Comparison of ENCODE assay signal across 17 mouse cellular contexts in the genomic region with DNA sequence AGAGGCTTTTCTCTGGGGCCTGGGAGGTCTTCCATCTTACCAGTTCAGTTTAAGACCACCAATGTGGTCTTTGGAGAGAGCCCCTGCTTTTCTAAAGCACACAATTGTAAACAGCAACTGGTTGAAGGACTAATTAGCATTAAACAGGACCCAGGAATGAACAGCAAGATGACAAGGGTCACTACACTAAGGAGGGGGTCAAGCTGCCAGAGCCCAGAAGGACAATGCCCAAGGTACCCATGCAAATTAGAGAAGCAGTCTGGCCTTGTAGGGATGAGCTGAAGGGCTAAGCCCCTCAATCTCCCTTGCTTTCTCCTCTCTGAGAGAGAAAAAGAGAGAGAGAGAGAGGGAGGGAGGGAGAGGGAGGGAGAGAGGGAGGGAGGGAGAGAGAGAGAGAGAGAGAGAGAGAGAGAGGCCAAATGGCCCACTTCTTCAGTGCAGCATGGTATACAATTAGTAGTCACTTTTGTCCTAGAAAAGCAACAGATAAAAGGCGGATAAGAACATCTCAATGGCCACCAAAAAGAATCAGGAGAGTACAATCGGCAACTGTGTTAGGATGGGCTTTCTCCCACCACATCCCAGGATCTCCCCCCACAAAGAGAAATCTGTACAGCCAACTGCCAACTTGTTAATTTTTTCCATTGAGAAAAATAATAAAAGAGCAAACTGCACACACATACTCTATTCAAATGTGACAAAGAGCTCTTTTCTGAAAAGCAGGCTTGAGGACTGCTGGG.
DNase-seq lines count a peak whose midpoint lies in the region; ATAC-seq and TF ChIP-seq lines count a peak whose summit lies in the region.
"Had no signal": no experiment of that assay in that cellular context is flagged by ENCODE, and none has a peak within 500 bp of the region (broad histone marks: within the 10 kb centered on the region; RNA-seq: fewer than 3 reads in every experiment).

No protein-coding gene starts in this region.

- peak; percentile 88 for ATAC-seq in forebrain, embryonic 12.5 days (ENCODE audit: low FRiP score)
- ATAC-seq in hindbrain, embryonic 14.5 days (ENCODE audit: low FRiP score): peak; percentile 44; the same call in 1 of the 2 replicates
- peak; percentile 74; the same call in 1 of the 2 replicates for ATAC-seq in midbrain, postnatal 0 days (ENCODE audit: low FRiP score)
- no peak for ATAC-seq in activated CD4-positive, CD25-positive, alpha-beta regulatory T cell, adult 4 months
- ATAC-seq: inflammation-experienced regulatory T-cells, adult 6 months; Patski had no signal

- TF ChIP-seq CTCF in layer of hippocampus, adult 2 months (conservative IDR thresholded peaks at IDR 0.05): no peak
- TF ChIP-seq CTCF in midbrain, postnatal 0 days (IDR thresholded peaks at IDR 0.05): no peak
- TF ChIP-seq CTCF in kidney, adult 2 months (conservative IDR thresholded peaks at IDR 0.05; ENCODE audit: insufficient read depth, insufficient read length, low read depth, low read length): no peak

- no peak for DNase-seq in layer of hippocampus, adult 2 months (ENCODE audit: low spot score in 2 of 2)
- DNase-seq in layer of hippocampus, postnatal 25 days (ENCODE audit: extremely low spot score in 1 of 2, low spot score in 1 of 2): no peak
- no peak for DNase-seq in hindbrain, embryonic 14.5 days (ENCODE audit: low spot score)
- DNase-seq in midbrain, postnatal 0 days (ENCODE audit: low spot score): no peak
- DNase-seq in kidney, adult 2 months: no peak
- DNase-seq in urinary bladder, adult 2 months (ENCODE audit: low spot score): no peak
- DNase-seq: cerebellum, adult 9-11 months; heart, adult 11 months; right cerebral cortex, postnatal 4 days; thymus, postnatal 25 days had no signal

- H3K4me3 ChIP-seq in layer of hippocampus, adult 2 months: no peak overlapping the region
- no peak overlapping the region for H3K4me3 ChIP-seq in forebrain, embryonic 12.5 days (replicated peaks)
- no peak overlapping the region for H3K4me3 ChIP-seq in hindbrain, embryonic 14.5 days (replicated peaks; ENCODE audit: low read length)
- H3K4me3 ChIP-seq in midbrain, postnatal 0 days (ENCODE audit: low read depth, low read length): no peak overlapping the region
- H3K4me3 ChIP-seq in kidney, adult 2 months (ENCODE audit: insufficient read depth, low read depth, low read length): no peak overlapping the region
- H3K4me3 ChIP-seq: limb, embryonic 13.5 days had no signal

- no peaks in the 10 kb centered on the region for H3K36me3 ChIP-seq in forebrain, embryonic 12.5 days (replicated peaks)
- no peaks in the 10 kb centered on the region for H3K36me3 ChIP-seq in hindbrain, embryonic 14.5 days (replicated peaks; ENCODE audit: control insufficient read depth, insufficient read depth)
- no peaks in the 10 kb centered on the region for H3K36me3 ChIP-seq in midbrain, postnatal 0 days (ENCODE audit: insufficient read depth, low read length)
- no peaks in the 10 kb centered on the region for H3K36me3 ChIP-seq in kidney, adult 2 months (ENCODE audit: control insufficient read depth, insufficient read depth, low read length)

- no peaks in the 10 kb centered on the region for H3K9me3 ChIP-seq in forebrain, embryonic 12.5 days
- H3K9me3 ChIP-seq in hindbrain, embryonic 14.5 days (ENCODE audit: control insufficient read depth, low read length): no peaks in the 10 kb centered on the region
- H3K9me3 ChIP-seq in midbrain, postnatal 0 days (ENCODE audit: low read length): no peaks in the 10 kb centered on the region
- H3K9me3 ChIP-seq: limb, embryonic 13.5 days had no signal

- TF ChIP-seq POLR2A in kidney, adult 2 months (IDR thresholded peaks at IDR 0.05; ENCODE audit: low read depth, low read length): no peak

- no peak overlapping the region for H3K9ac ChIP-seq in forebrain, embryonic 12.5 days
- H3K9ac ChIP-seq in hindbrain, embryonic 14.5 days: no peak overlapping the region
- no peak overlapping the region for H3K9ac ChIP-seq in midbrain, postnatal 0 days (replicated peaks; ENCODE audit: low read length, poor library complexity, severe bottlenecking)
- H3K9ac ChIP-seq: limb, embryonic 13.5 days had no signal

- 10% methylated on average over 2 of the region's 2 CpGs for WGBS in forebrain, embryonic 12.5 days
- 24% methylated on average over 2 of the region's 2 CpGs for WGBS in hindbrain, embryonic 14.5 days
- 60% methylated on average over 2 of the region's 2 CpGs for WGBS in midbrain, postnatal 0 days
- 90% methylated on average over 2 of the region's 2 CpGs for WGBS in kidney, adult 2 months

- H3K27ac ChIP-seq in layer of hippocampus, adult 2 months: peak overlapping the region; percentile 32; the same call in 1 of the 2 replicates
- H3K27ac ChIP-seq in forebrain, embryonic 12.5 days: no peak overlapping the region
- peak overlapping the region; percentile 38; the same call in 1 of the 2 replicates for H3K27ac ChIP-seq in hindbrain, embryonic 14.5 days
- no peak overlapping the region for H3K27ac ChIP-seq in midbrain, postnatal 0 days (ENCODE audit: low read depth, low read length)
- no peak overlapping the region for H3K27ac ChIP-seq in kidney, adult 2 months (ENCODE audit: insufficient read depth, low read depth, low read length)
- H3K27ac ChIP-seq: kidney, postnatal 0 days; limb, embryonic 13.5 days had no signal

- H3K4me2 ChIP-seq in forebrain, embryonic 12.5 days: no peak overlapping the region
- H3K4me2 ChIP-seq in hindbrain, embryonic 14.5 days (replicated peaks): no peak overlapping the region
- H3K4me2 ChIP-seq in midbrain, postnatal 0 days (ENCODE audit: low read depth, low read length, poor library complexity, severe bottlenecking): no peak overlapping the region
- H3K4me2 ChIP-seq: limb, embryonic 13.5 days had no signal

- peaks cover 27% of the 10 kb centered on the region for H3K4me1 ChIP-seq in forebrain, embryonic 12.5 days
- H3K4me1 ChIP-seq in hindbrain, embryonic 14.5 days (replicated peaks; ENCODE audit: control insufficient read depth, insufficient read depth, low read length): peaks cover 17% of the 10 kb centered on the region
- 0 out of 2 replicates have a peak, but pooled peaks cover 2% of the 10 kb centered on the region for H3K4me1 ChIP-seq in midbrain, postnatal 0 days (ENCODE audit: insufficient read depth, low read length)
- no peaks in the 10 kb centered on the region for H3K4me1 ChIP-seq in kidney, adult 2 months (ENCODE audit: control insufficient read depth, insufficient read depth, low read length)

- peaks cover 18% of the 10 kb centered on the region for H3K27me3 ChIP-seq in forebrain, embryonic 12.5 days
- H3K27me3 ChIP-seq in hindbrain, embryonic 14.5 days (ENCODE audit: control insufficient read depth, insufficient read depth, low read length): no peaks in the 10 kb centered on the region
- H3K27me3 ChIP-seq in midbrain, postnatal 0 days (ENCODE audit: insufficient read depth, low read length): no peaks in the 10 kb centered on the region
- H3K27me3 ChIP-seq in kidney, adult 2 months (replicated peaks; ENCODE audit: control insufficient read depth, insufficient read depth, low read length): no peaks in the 10 kb centered on the region
- H3K27me3 ChIP-seq: CH12.LX; limb, embryonic 13.5 days; Patski had no signal

Comparison
In these comparisons a context has a peak if more than half of its experiments do, and no peak if none do; other contexts are left out.
1. H3K27ac ChIP-seq: peak in layer of hippocampus, adult 2 months (single experiment) and hindbrain, embryonic 14.5 days (single experiment); none in forebrain, embryonic 12.5 days (single experiment), midbrain, postnatal 0 days (single experiment) and kidney, adult 2 months (single experiment).